Mouse (Mus musculus): Measurements from ENCODE around the gene Ifitm3.
"Not testable (repeated sequence)": the region's sequence is repeated elsewhere in the genome, so short reads cannot be mapped to it uniquely, and the experiment has no call there.

DNA sequence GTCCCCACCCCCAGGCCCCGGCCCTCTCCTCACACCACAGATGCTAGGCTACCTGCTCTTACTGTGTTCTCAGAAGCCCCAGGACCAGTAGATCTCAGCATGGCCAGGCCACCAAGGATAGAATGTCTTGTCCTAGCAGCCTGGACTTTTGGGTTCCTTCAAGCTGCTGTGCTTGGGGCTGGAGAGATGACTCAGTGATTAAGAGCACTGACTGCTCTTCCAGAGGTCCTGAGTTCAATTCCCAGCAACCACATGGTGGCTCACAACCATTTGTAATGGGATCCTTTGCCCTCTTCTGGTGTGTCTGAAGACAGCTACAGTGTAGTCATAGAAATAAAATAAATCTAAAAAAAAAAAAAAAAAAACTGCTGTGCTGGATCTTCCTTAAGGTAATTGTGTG, 7.3 kb upstream of the Ifitm3 start, which contains the start of gene Ifitm6:
- not testable (repeated sequence) for TF ChIP-seq CTCF (IDR thresholded peaks at IDR 0.05; ENCODE audit: low read depth); EP300 (optimal IDR thresholded peaks at IDR 0.05)

Data from stomach, postnatal 0 days (tissue).